Mouse (Mus musculus): Measurements from ENCODE around the gene Brdt. TPM values are rescaled to one million over a fixed set of nuclear protein-coding genes. Genes with fewer than 3 reads are reported as not detected.

Gene Brdt
- polyA plus RNA-seq, 1 experiment, result 0.09 TPM

GRCm38 (mm10) chr5:107431249-107431648, 100.3 kb downstream of the Brdt start, which contains the start of gene Lpcat2b:
Lpcat2b (plus strand) TSS chr5:107431549.
- H3K36me3 ChIP-seq (ENCODE audit: control insufficient read depth, insufficient read depth), result no peaks in the 10 kb centered on the region
- TF ChIP-seq CTCF (IDR thresholded peaks at IDR 0.05; ENCODE audit: control insufficient read depth, insufficient read depth, insufficient read length) (no peak), MYOG (IDR thresholded peaks at IDR 0.05; ENCODE audit: control insufficient read depth, extremely low read depth, insufficient read length) (no peak), MYOD1 (IDR thresholded peaks at IDR 0.05; ENCODE audit: control insufficient read depth, insufficient read length, low read depth) (no peak), MAX (IDR thresholded peaks at IDR 0.05) (no peak), CEBPB (IDR thresholded peaks at IDR 0.05; ENCODE audit: low read depth) (no peak), FOSL1 (IDR thresholded peaks at IDR 0.05; ENCODE audit: insufficient read depth, low read length, poor library complexity, severe bottlenecking) (no peak), USF1 (IDR thresholded peaks at IDR 0.05; ENCODE audit: low read depth) (no peak)

GRCm38 (mm10) chr5:107434001-107434400, 103.0 kb downstream of the Brdt start:
- Histone ChIP-seq H3K79me3 (ENCODE audit: low read depth) (no peaks in the 10 kb centered on the region), H3K36me3 (ENCODE audit: control insufficient read depth, insufficient read depth) (no peaks in the 10 kb centered on the region), H3K4me3 (ENCODE audit: insufficient read depth, poor library complexity, severe bottlenecking) (no peak overlapping the region), H3K79me2 (ENCODE audit: control insufficient read depth, insufficient read depth) (no peaks in the 10 kb centered on the region), H3ac (ENCODE audit: control insufficient read depth, insufficient read length, low read depth) (no peak overlapping the region), H3K27me3 (ENCODE audit: control insufficient read depth, insufficient read depth, insufficient read length) (peaks cover 9% of the 10 kb centered on the region)
- TF ChIP-seq MYOD1 (IDR thresholded peaks at IDR 0.05; ENCODE audit: control insufficient read depth, insufficient read length, low read depth) (no peak), USF1 (IDR thresholded peaks at IDR 0.05; ENCODE audit: low read depth) (no peak), FOSL1 (IDR thresholded peaks at IDR 0.05; ENCODE audit: insufficient read depth, low read length, poor library complexity, severe bottlenecking) (no peak), MAX (IDR thresholded peaks at IDR 0.05) (no peak), MYOG (IDR thresholded peaks at IDR 0.05; ENCODE audit: control insufficient read depth, extremely low read depth, insufficient read length) (no peak), CTCF (IDR thresholded peaks at IDR 0.05; ENCODE audit: control insufficient read depth, insufficient read depth, insufficient read length) (no peak), CEBPB (IDR thresholded peaks at IDR 0.05; ENCODE audit: low read depth) (no peak)

More at GRCm38 (mm10) chr5:107431249-107431648, 100.3 kb downstream of the Brdt start, which contains the start of gene Lpcat2b:
- no peaks in the 10 kb centered on the region for H3K79me3 ChIP-seq (ENCODE audit: low read depth)
- peaks cover 9% of the 10 kb centered on the region for H3K27me3 ChIP-seq (ENCODE audit: control insufficient read depth, insufficient read depth, insufficient read length)
- no peak within 1 kb of the TSS for H3ac ChIP-seq (ENCODE audit: control insufficient read depth, insufficient read length, low read depth)
- H3K4me3 ChIP-seq (ENCODE audit: insufficient read depth, poor library complexity, severe bottlenecking), result no peak within 1 kb of the TSS
- H3K79me2 ChIP-seq (ENCODE audit: control insufficient read depth, insufficient read depth), result no peaks in the 10 kb centered on the region

- TF ChIP-seq FOSL1 (IDR thresholded peaks at IDR 0.05; ENCODE audit: insufficient read depth, low read length, poor library complexity, severe bottlenecking) (no peak), CTCF (IDR thresholded peaks at IDR 0.05; ENCODE audit: control insufficient read depth, insufficient read depth, insufficient read length) (no peak), MYOD1 (IDR thresholded peaks at IDR 0.05; ENCODE audit: control insufficient read depth, insufficient read length, low read depth) (no peak), MYOG (IDR thresholded peaks at IDR 0.05; ENCODE audit: control insufficient read depth, extremely low read depth, insufficient read length) (no peak), USF1 (IDR thresholded peaks at IDR 0.05; ENCODE audit: low read depth) (no peak), CEBPB (IDR thresholded peaks at IDR 0.05; ENCODE audit: low read depth) (no peak), MAX (IDR thresholded peaks at IDR 0.05) (no peak)
- H3K4me3 ChIP-seq (ENCODE audit: insufficient read depth, poor library complexity, severe bottlenecking), result no peak overlapping the region
- H3K79me3 ChIP-seq (ENCODE audit: low read depth), result no peaks in the 10 kb centered on the region
- no peak overlapping the region for H3ac ChIP-seq (ENCODE audit: control insufficient read depth, insufficient read length, low read depth)
- H3K36me3 ChIP-seq (ENCODE audit: control insufficient read depth, insufficient read depth), result no peaks in the 10 kb centered on the region
- no peaks in the 10 kb centered on the region for H3K79me2 ChIP-seq (ENCODE audit: control insufficient read depth, insufficient read depth)
- H3K27me3 ChIP-seq (ENCODE audit: control insufficient read depth, insufficient read depth, insufficient read length), result peaks cover 9% of the 10 kb centered on the region
These were observed 105.2 kb downstream of the Brdt start for GRCm38 (mm10) chr5:107436185-107436584.

Other genes starting within 250 kb of the Brdt start
- gene Tgfbr3, start 41.5 kb upstream of the Brdt start, polyA plus RNA-seq (2012; fragmentation: generic; extraction: Trizol), result 0.20 TPM
- not detected for gene Ephx4, start 71.6 kb downstream of the Brdt start, polyA plus RNA-seq (2012; fragmentation: generic; extraction: Trizol)
- gene Lpcat2b, start 100.4 kb downstream of the Brdt start, polyA plus RNA-seq (2012; fragmentation: generic; extraction: Trizol), result not detected
- 0.41 TPM for gene Btbd8, start 106.8 kb downstream of the Brdt start, polyA plus RNA-seq (2012; fragmentation: generic; extraction: Trizol)
- 0.04 TPM for gene Gm42669, start 176.5 kb downstream of the Brdt start, polyA plus RNA-seq (2012; fragmentation: generic; extraction: Trizol)
- gene 1700028K03Rik, start 203.6 kb downstream of the Brdt start, polyA plus RNA-seq (2012; fragmentation: generic; extraction: Trizol), result not detected